Mouse (Mus musculus) liver, embryonic 16.5 days (tissue): ENCODE data around the gene Snx7. TPM values are rescaled to one million over a fixed set of nuclear protein-coding genes. Genes with fewer than 3 reads are reported as not detected.

ENCODE experiments used
- ATAC-seq: fragments of 200-750 bp; cut with Nextera tagmentation; 2 replicates; pipeline ENCODE4 v1.8.0; 2017; ENCODE audit warnings: low read depth, mild to moderate bottlenecking, moderate number of reproducible peaks, moderate library complexity
- H3K27ac ChIP-seq: fragments of 300-500 bp; sonication (generic); 2 replicates; pipeline ENCODE4 v1.5.1; 2014; ENCODE audit warnings: mild to moderate bottlenecking, low read length
- H3K27me3 ChIP-seq: fragments of 300-500 bp; sonication (generic); 2 replicates; pipeline ENCODE4 v1.6.1; 2014; ENCODE audit warnings: low read depth, low read length, mixed read lengths; ENCODE audit not compliant: control insufficient read depth, insufficient read depth
- H3K36me3 ChIP-seq: fragments of 300-500 bp; sonication (generic); 2 replicates; pipeline ENCODE4 v1.6.1; 2014; ENCODE audit warnings: mild to moderate bottlenecking; ENCODE audit not compliant: control insufficient read depth, insufficient read depth
- H3K4me1 ChIP-seq: fragments of 300-500 bp; sonication (generic); 2 replicates; pipeline ENCODE4 v1.6.1; 2014; ENCODE audit warnings: low read depth, low read length, mixed read lengths; ENCODE audit not compliant: control insufficient read depth
- H3K4me2 ChIP-seq: fragments of 300-500 bp; sonication (generic); 2 replicates; pipeline ENCODE4 v1.6.1; 2014; ENCODE audit warnings: low read depth, low read length, mixed read lengths
- H3K4me3 ChIP-seq: fragments of 300-500 bp; sonication (generic); 2 replicates; pipeline ENCODE4 v1.5.1; 2014; ENCODE audit warnings: low read depth, mild to moderate bottlenecking, low read length
- H3K9ac ChIP-seq: fragments of 300-500 bp; sonication (generic); 2 replicates; pipeline ENCODE4 v1.6.1; 2014; ENCODE audit warnings: low read depth, low read length
- H3K9me3 ChIP-seq: fragments of 300-500 bp; sonication (generic); replicated peaks from 2 replicates; pipeline ENCODE4 v1.6.1; 2016; ENCODE audit warnings: low read length; ENCODE audit not compliant: control insufficient read depth
- WGBS: fragments of 180-500 bp; shearing (Covaris S2); extraction: QIAGEN DNeasy Blood & Tissue Kit; methylation state at CpG from one replicate; pipeline ENCODE4 v1.1.7; 2014; ENCODE audit not compliant: insufficient replicate concordance; 5-methylcytosine and 5-hydroxymethylcytosine counted together
- polyA plus RNA-seq: library from polyadenylated mRNA; unstranded; fragments of >200 nt; fragmentation: Nextera tagmentation; extraction: Ambion mirVana; gene quantifications from 2 replicates; pipeline ENCODE4 v1.2.1, GENCODE M21; 2015

The Snx7 gene
- polyA plus RNA-seq, 1 experiment from 2014 or later = 12.1 TPM

- ATAC-seq = no peak
Observed at GRCm38 (mm10) chr3:117862951-117863350, 5.8 kb downstream of the Snx7 start.

GRCm38 (mm10) chr3:117861977-117862434, 6.7 kb downstream of the Snx7 start:
- 55% methylated on average over 6 of the region's 6 CpGs for WGBS
- Histone ChIP-seq H3K9ac (no peak overlapping the region), H3K27me3 (no peaks in the 10 kb centered on the region), H3K36me3 (peaks cover 6% of the 10 kb centered on the region; the same call in 1 of the 2 replicates), H3K4me3 (no peak overlapping the region), H3K9me3 (no peaks in the 10 kb centered on the region; the same call in 1 of the 2 replicates), H3K4me1 (no peaks in the 10 kb centered on the region), H3K4me2 (no peak overlapping the region), H3K27ac (no peak overlapping the region)
- peak; percentile 58; the same call in 1 of the 2 replicates for ATAC-seq

More at GRCm38 (mm10) chr3:117862951-117863350, 5.8 kb downstream of the Snx7 start:
- Histone ChIP-seq H3K4me1 (no peaks in the 10 kb centered on the region), H3K27ac (no peak overlapping the region), H3K36me3 (peaks cover 6% of the 10 kb centered on the region; the same call in 1 of the 2 replicates), H3K4me2 (no peak overlapping the region), H3K27me3 (no peaks in the 10 kb centered on the region), H3K9me3 (no peaks in the 10 kb centered on the region; the same call in 1 of the 2 replicates), H3K9ac (no peak overlapping the region), H3K4me3 (no peak overlapping the region)
- WGBS = 46% methylated on average over 2 of the region's 2 CpGs

- Histone ChIP-seq H3K4me2 (no peak overlapping the region), H3K9me3 (no peaks in the 10 kb centered on the region; the same call in 1 of the 2 replicates), H3K27ac (no peak overlapping the region), H3K4me1 (no peaks in the 10 kb centered on the region), H3K4me3 (no peak overlapping the region), H3K27me3 (no peaks in the 10 kb centered on the region), H3K36me3 (peaks cover 6% of the 10 kb centered on the region; the same call in 1 of the 2 replicates), H3K9ac (no peak overlapping the region)
- 68% methylated on average over 3 of the region's 3 CpGs for WGBS
- ATAC-seq = no peak
Observed at GRCm38 (mm10) chr3:117858996-117859395, 9.7 kb downstream of the Snx7 start.

GRCm38 (mm10) chr3:117853729-117854128, 15.0 kb downstream of the Snx7 start:
- no peak for ATAC-seq
- Histone ChIP-seq H3K27me3 (no peaks in the 10 kb centered on the region), H3K27ac (no peak overlapping the region), H3K9ac (no peak overlapping the region), H3K36me3 (no peaks in the 10 kb centered on the region), H3K4me2 (no peak overlapping the region), H3K4me1 (no peaks in the 10 kb centered on the region), H3K9me3 (no peaks in the 10 kb centered on the region), H3K4me3 (no peak overlapping the region)
- 52% methylated on average over 3 of the region's 3 CpGs for WGBS

GRCm38 (mm10) chr3:117852054-117852361, 16.7 kb downstream of the Snx7 start:
- Histone ChIP-seq H3K36me3 (no peaks in the 10 kb centered on the region), H3K4me3 (no peak overlapping the region), H3K4me2 (no peak overlapping the region), H3K4me1 (no peaks in the 10 kb centered on the region), H3K27ac (no peak overlapping the region), H3K27me3 (no peaks in the 10 kb centered on the region), H3K9ac (no peak overlapping the region), H3K9me3 (no peaks in the 10 kb centered on the region)
- no peak for ATAC-seq
- 71% methylated on average over 3 of the region's 3 CpGs for WGBS

- no peaks in the 10 kb centered on the region for H3K4me1 ChIP-seq
- no peak overlapping the region for H3K4me2 ChIP-seq
- H3K27ac ChIP-seq = no peak overlapping the region
- ATAC-seq = no peak
- H3K9ac ChIP-seq = no peak overlapping the region
- H3K27me3 ChIP-seq = no peaks in the 10 kb centered on the region
- H3K9me3 ChIP-seq = no peaks in the 10 kb centered on the region
- no peak overlapping the region for H3K4me3 ChIP-seq
- no peaks in the 10 kb centered on the region for H3K36me3 ChIP-seq
- 78% methylated on average over 18 of the region's 18 CpGs for WGBS
Observed at GRCm38 (mm10) chr3:117851278-117852053, 17.3 kb downstream of the Snx7 start.

- Histone ChIP-seq H3K27me3 (no peaks in the 10 kb centered on the region), H3K4me3 (no peak overlapping the region), H3K4me1 (no peaks in the 10 kb centered on the region), H3K9me3 (no peaks in the 10 kb centered on the region), H3K27ac (no peak overlapping the region), H3K9ac (no peak overlapping the region), H3K4me2 (no peak overlapping the region), H3K36me3 (no peaks in the 10 kb centered on the region)
- ATAC-seq = no peak
- WGBS = 60% methylated on average over 6 of the region's 6 CpGs
Observed at GRCm38 (mm10) chr3:117848866-117849265, 19.9 kb downstream of the Snx7 start.

- Histone ChIP-seq H3K27me3 (no peaks in the 10 kb centered on the region), H3K9me3 (no peaks in the 10 kb centered on the region), H3K27ac (no peak overlapping the region), H3K9ac (no peak overlapping the region), H3K36me3 (no peaks in the 10 kb centered on the region), H3K4me3 (no peak overlapping the region), H3K4me1 (no peaks in the 10 kb centered on the region), H3K4me2 (no peak overlapping the region)
- WGBS = 45% methylated on average over 1 of the region's 1 CpGs
- no peak for ATAC-seq
Observed at GRCm38 (mm10) chr3:117842658-117843057, 26.1 kb downstream of the Snx7 start.

- H3K4me1 ChIP-seq = no peaks in the 10 kb centered on the region
- H3K9ac ChIP-seq = no peak overlapping the region
- no peak overlapping the region for H3K4me2 ChIP-seq
- H3K36me3 ChIP-seq = no peaks in the 10 kb centered on the region
- H3K27me3 ChIP-seq = no peaks in the 10 kb centered on the region
- no peak for ATAC-seq
- no peaks in the 10 kb centered on the region for H3K9me3 ChIP-seq
- no peak overlapping the region for H3K4me3 ChIP-seq
- 54% methylated on average over 12 of the region's 12 CpGs for WGBS
- H3K27ac ChIP-seq = no peak overlapping the region
Observed at GRCm38 (mm10) chr3:117839867-117840545, 28.7 kb downstream of the Snx7 start.
